Mouse (Mus musculus) telencephalon, adult 2 months (tissue): ENCODE data around the gene Znhit6.

Experiments
- DNase-seq: peaks from one replicate; pipeline ENCODE4 v3.0.0-alpha.2; 2011; ENCODE audit warnings: low read depth, low spot score

Gene Znhit6

GRCm38 (mm10) chr3:145605437-145606123 is 29.6 kb downstream of the Znhit6 start:
- no peak for DNase-seq

GRCm38 (mm10) chr3:145608320-145608719 is 32.3 kb downstream of the Znhit6 start:
- no peak for DNase-seq

GRCm38 (mm10) chr3:145612662-145613061 is 36.7 kb downstream of the Znhit6 start:
- no peak for DNase-seq

- DNase-seq = no peak
Observed at GRCm38 (mm10) chr3:145613234-145613633, 37.2 kb downstream of the Znhit6 start.

GRCm38 (mm10) chr3:145614362-145615115 is 38.5 kb downstream of the Znhit6 start:
- no peak for DNase-seq

GRCm38 (mm10) chr3:145618299-145618698 is 42.3 kb downstream of the Znhit6 start:
- no peak for DNase-seq

GRCm38 (mm10) chr3:145619621-145620365 is 43.8 kb downstream of the Znhit6 start:
- DNase-seq = no peak

- no peak for DNase-seq
Observed at GRCm38 (mm10) chr3:145621209-145621608, 45.2 kb downstream of the Znhit6 start.

GRCm38 (mm10) chr3:145623047-145623446 is 47.0 kb downstream of the Znhit6 start:
- DNase-seq = no peak

- no peak for DNase-seq
Observed at GRCm38 (mm10) chr3:145624786-145625185, 48.8 kb downstream of the Znhit6 start.

GRCm38 (mm10) chr3:145625546-145625945 is 49.5 kb downstream of the Znhit6 start:
- no peak for DNase-seq

- DNase-seq = no peak
Observed at GRCm38 (mm10) chr3:145626063-145626462, 50.1 kb downstream of the Znhit6 start.

GRCm38 (mm10) chr3:145627830-145628229 is 51.8 kb downstream of the Znhit6 start:
- DNase-seq = no peak

- no peak for DNase-seq
Observed at GRCm38 (mm10) chr3:145628643-145629042, 52.6 kb downstream of the Znhit6 start.

- no peak for DNase-seq
Observed at GRCm38 (mm10) chr3:145632888-145633287, 56.9 kb downstream of the Znhit6 start.

- no peak for DNase-seq
Observed at GRCm38 (mm10) chr3:145634002-145634710, 58.2 kb downstream of the Znhit6 start.

- DNase-seq = no peak
Observed at GRCm38 (mm10) chr3:145640170-145640569, 64.2 kb downstream of the Znhit6 start.

- DNase-seq = no peak
Observed at GRCm38 (mm10) chr3:145640583-145640982, 64.6 kb downstream of the Znhit6 start.

GRCm38 (mm10) chr3:145641036-145641685 is 65.2 kb downstream of the Znhit6 start:
- DNase-seq = no peak

GRCm38 (mm10) chr3:145641878-145642277 is 65.9 kb downstream of the Znhit6 start:
- DNase-seq = no peak

- no peak for DNase-seq
Observed at GRCm38 (mm10) chr3:145642861-145643260, 66.9 kb downstream of the Znhit6 start.
